Mouse (Mus musculus): ENCODE data around the gene Rnft1. TPM values are rescaled to one million over a fixed set of nuclear protein-coding genes. Genes with fewer than 3 reads are reported as not detected.
A peak's percentile ranks its signal among the peaks of the same experiment; 100 is the strongest.
"Not testable (repeated sequence)": the region's sequence is repeated elsewhere in the genome, so short reads cannot be mapped to it uniquely, and the experiment has no call there.

Rnft1 gene
- 22.4 and 24.6 TPM in 2 replicates for polyA plus RNA-seq (2016; fragmentation: Nextera tagmentation; extraction: Ambion mirVana)

GRCm38 (mm10) chr11:86484101-86484868 is at the start of gene Rnft1:
TSS of gene Rnft1 (plus strand) at chr11:86484657.
- Histone ChIP-seq H3K9me3 (replicated peaks) (no peaks in the 10 kb centered on the region), H3K4me3 (peak within 1 kb of the TSS; percentile 58), H3K4me1 (peaks cover 8% of the 10 kb centered on the region), H3K36me3 (no peaks in the 10 kb centered on the region), H3K4me2 (replicated peaks) (peak within 1 kb of the TSS; percentile 67), H3K9ac (peak within 1 kb of the TSS; percentile 66), H3K27ac (peak within 1 kb of the TSS; percentile 73), H3K27me3 (no peaks in the 10 kb centered on the region)
- peak; percentile 97 for ATAC-seq (ENCODE audit: low FRiP score)
- WGBS = under 1% methylated on average over 61 of the region's 68 CpGs

- H3K4me1 ChIP-seq = no peaks in the 10 kb centered on the region
- H3K9me3 ChIP-seq (replicated peaks) = no peaks in the 10 kb centered on the region
- no peaks in the 10 kb centered on the region for H3K27me3 ChIP-seq
- no peaks in the 10 kb centered on the region for H3K36me3 ChIP-seq
- 28% methylated on average over 5 of the region's 5 CpGs for WGBS
- no peak overlapping the region for H3K9ac ChIP-seq
- ATAC-seq (ENCODE audit: low FRiP score) = no peak
- no peak overlapping the region for H3K4me2 ChIP-seq (replicated peaks)
- no peak overlapping the region for H3K4me3 ChIP-seq
- no peak overlapping the region for H3K27ac ChIP-seq
Measured at GRCm38 (mm10) chr11:86436843-86437242, 47.6 kb upstream of the Rnft1 start.

DNA sequence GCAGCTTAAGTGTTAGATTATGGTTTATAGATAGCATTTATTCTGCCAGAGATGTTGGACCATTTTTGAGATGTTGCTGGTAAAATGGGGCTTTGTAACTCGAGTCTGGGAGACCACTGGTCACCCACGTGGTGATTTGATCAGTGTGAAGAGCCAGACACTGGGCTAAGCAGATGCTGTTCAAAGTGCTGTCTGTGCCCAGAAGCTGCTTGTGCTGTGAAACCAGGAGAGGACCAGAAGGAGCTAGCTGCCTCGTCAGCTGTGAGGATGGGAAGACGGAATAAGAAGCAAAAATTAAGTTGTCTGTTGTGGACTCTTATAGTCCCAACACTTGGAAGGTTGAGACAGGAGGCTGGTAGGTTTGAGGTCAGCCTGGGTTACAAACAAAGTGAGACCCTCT is 46.2 kb upstream of the Rnft1 start:
- H3K4me3 ChIP-seq = no peak overlapping the region
- H3K4me2 ChIP-seq (replicated peaks) = no peak overlapping the region
- no peaks in the 10 kb centered on the region for H3K36me3 ChIP-seq
- H3K4me1 ChIP-seq = no peaks in the 10 kb centered on the region
- H3K9me3 ChIP-seq (replicated peaks) = no peaks in the 10 kb centered on the region
- no peaks in the 10 kb centered on the region for H3K27me3 ChIP-seq
- 58% methylated on average over 4 of the region's 4 CpGs for WGBS
- ATAC-seq (ENCODE audit: low FRiP score) = no peak
- no peak overlapping the region for H3K27ac ChIP-seq
- no peak overlapping the region for H3K9ac ChIP-seq

- Histone ChIP-seq H3K9me3 (replicated peaks) (no peaks in the 10 kb centered on the region), H3K4me2 (replicated peaks) (no peak overlapping the region), H3K27me3 (no peaks in the 10 kb centered on the region), H3K4me1 (no peaks in the 10 kb centered on the region), H3K27ac (no peak overlapping the region), H3K36me3 (no peaks in the 10 kb centered on the region), H3K4me3 (no peak overlapping the region), H3K9ac (no peak overlapping the region)
- WGBS = 79% methylated on average over 5 of the region's 5 CpGs
- ATAC-seq (ENCODE audit: low FRiP score) = no peak
Measured at GRCm38 (mm10) chr11:86440791-86441190, 43.7 kb upstream of the Rnft1 start.

GRCm38 (mm10) chr11:86453991-86454390 is 30.5 kb upstream of the Rnft1 start:
- Histone ChIP-seq H3K27me3 (no peaks in the 10 kb centered on the region), H3K4me2 (replicated peaks) (no peak overlapping the region), H3K4me3 (no peak overlapping the region), H3K9ac (no peak overlapping the region), H3K36me3 (no peaks in the 10 kb centered on the region), H3K4me1 (no peaks in the 10 kb centered on the region), H3K9me3 (replicated peaks) (no peaks in the 10 kb centered on the region), H3K27ac (no peak overlapping the region)
- 88% methylated on average over 5 of the region's 5 CpGs for WGBS
- ATAC-seq (ENCODE audit: low FRiP score) = no peak

GRCm38 (mm10) chr11:86457545-86457944 is 26.9 kb upstream of the Rnft1 start:
- 84% methylated on average over 6 of the region's 6 CpGs for WGBS
- Histone ChIP-seq H3K36me3 (no peaks in the 10 kb centered on the region), H3K27me3 (no peaks in the 10 kb centered on the region), H3K9ac (no peak overlapping the region), H3K9me3 (replicated peaks) (no peaks in the 10 kb centered on the region), H3K4me3 (no peak overlapping the region), H3K4me2 (replicated peaks) (no peak overlapping the region), H3K4me1 (no peaks in the 10 kb centered on the region), H3K27ac (no peak overlapping the region)
- no peak for ATAC-seq (ENCODE audit: low FRiP score)

- Histone ChIP-seq H3K36me3 (no peaks in the 10 kb centered on the region), H3K4me2 (replicated peaks) (no peak overlapping the region), H3K4me1 (no peaks in the 10 kb centered on the region), H3K27ac (no peak overlapping the region), H3K27me3 (no peaks in the 10 kb centered on the region), H3K9ac (no peak overlapping the region), H3K4me3 (no peak overlapping the region), H3K9me3 (replicated peaks) (no peaks in the 10 kb centered on the region)
- ATAC-seq (ENCODE audit: low FRiP score) = no peak
- WGBS = 90% methylated on average over 6 of the region's 6 CpGs
Measured at GRCm38 (mm10) chr11:86458866-86459265, 25.6 kb upstream of the Rnft1 start.

- ATAC-seq (ENCODE audit: low FRiP score) = no peak
- H3K9ac ChIP-seq = no peak overlapping the region
- H3K4me3 ChIP-seq = no peak overlapping the region
- no peak overlapping the region for H3K27ac ChIP-seq
- H3K9me3 ChIP-seq (replicated peaks) = no peaks in the 10 kb centered on the region
- no peaks in the 10 kb centered on the region for H3K36me3 ChIP-seq
- H3K27me3 ChIP-seq = no peaks in the 10 kb centered on the region
- no peak overlapping the region for H3K4me2 ChIP-seq (replicated peaks)
- no peaks in the 10 kb centered on the region for H3K4me1 ChIP-seq
Measured at GRCm38 (mm10) chr11:86462579-86462978, 21.9 kb upstream of the Rnft1 start.

GRCm38 (mm10) chr11:86464275-86464674 is 20.2 kb upstream of the Rnft1 start:
- 20% methylated on average over 8 of the region's 8 CpGs for WGBS
- ATAC-seq (ENCODE audit: low FRiP score); H3K4me1 ChIP-seq: not testable (repeated sequence)

DNA sequence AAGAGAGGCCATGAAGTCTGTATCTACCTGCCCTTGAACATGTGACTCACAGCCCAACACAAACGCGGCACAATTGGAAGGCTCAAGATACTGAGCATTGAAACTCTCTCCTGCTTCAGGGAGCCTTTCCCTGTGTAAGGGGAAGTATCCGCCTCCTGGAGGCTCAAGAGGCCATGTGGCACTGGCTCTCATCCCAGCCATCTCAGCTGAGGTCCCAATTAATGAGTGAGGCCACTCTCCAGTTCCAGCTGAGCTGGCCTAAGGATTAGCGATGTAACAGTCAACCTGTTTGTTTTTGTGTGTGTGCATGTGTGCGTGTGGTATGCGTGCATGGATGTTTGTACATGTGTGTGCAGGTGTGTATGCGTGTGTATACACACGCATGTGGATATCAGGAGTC is 16.1 kb upstream of the Rnft1 start:
- H3K27ac ChIP-seq = no peak overlapping the region
- H3K4me2 ChIP-seq (replicated peaks) = no peak overlapping the region
- no peak overlapping the region for H3K4me3 ChIP-seq
- no peak for ATAC-seq (ENCODE audit: low FRiP score)
- H3K27me3 ChIP-seq = no peaks in the 10 kb centered on the region
- 84% methylated on average over 8 of the region's 8 CpGs for WGBS
- H3K9ac ChIP-seq = no peak overlapping the region
- 0 out of 2 replicates have a peak, but pooled peaks cover 4% of the 10 kb centered on the region for H3K4me1 ChIP-seq
- no peaks in the 10 kb centered on the region for H3K9me3 ChIP-seq (replicated peaks)
- no peaks in the 10 kb centered on the region for H3K36me3 ChIP-seq

More at GRCm38 (mm10) chr11:86464275-86464674, 20.2 kb upstream of the Rnft1 start:
- not testable (repeated sequence) for H3K36me3 ChIP-seq; H3K27me3 ChIP-seq; H3K27ac ChIP-seq; H3K4me3 ChIP-seq; H3K4me2 ChIP-seq (replicated peaks); H3K9ac ChIP-seq; H3K9me3 ChIP-seq (replicated peaks)

- ATAC-seq (ENCODE audit: low FRiP score) = no peak
- 0 out of 2 replicates have a peak, but pooled peaks cover 4% of the 10 kb centered on the region for H3K4me1 ChIP-seq
- H3K4me2 ChIP-seq (replicated peaks) = no peak overlapping the region
- H3K9me3 ChIP-seq (replicated peaks) = no peaks in the 10 kb centered on the region
- no peak overlapping the region for H3K9ac ChIP-seq
- no peak overlapping the region for H3K27ac ChIP-seq
- no peaks in the 10 kb centered on the region for H3K36me3 ChIP-seq
- H3K4me3 ChIP-seq = no peak overlapping the region
- H3K27me3 ChIP-seq = no peaks in the 10 kb centered on the region
- WGBS = 69% methylated on average over 4 of the region's 4 CpGs
Measured at GRCm38 (mm10) chr11:86468971-86469370, 15.5 kb upstream of the Rnft1 start.

GRCm38 (mm10) chr11:86471785-86472184 is 12.7 kb upstream of the Rnft1 start:
- no peak for ATAC-seq (ENCODE audit: low FRiP score)
- 69% methylated on average over 6 of the region's 6 CpGs for WGBS
- Histone ChIP-seq H3K9me3 (replicated peaks) (no peaks in the 10 kb centered on the region), H3K9ac (no peak overlapping the region), H3K4me3 (no peak overlapping the region), H3K4me1 (0 out of 2 replicates have a peak, but pooled peaks cover 4% of the 10 kb centered on the region), H3K36me3 (no peaks in the 10 kb centered on the region), H3K4me2 (replicated peaks) (no peak overlapping the region), H3K27ac (no peak overlapping the region), H3K27me3 (no peaks in the 10 kb centered on the region)

DNA sequence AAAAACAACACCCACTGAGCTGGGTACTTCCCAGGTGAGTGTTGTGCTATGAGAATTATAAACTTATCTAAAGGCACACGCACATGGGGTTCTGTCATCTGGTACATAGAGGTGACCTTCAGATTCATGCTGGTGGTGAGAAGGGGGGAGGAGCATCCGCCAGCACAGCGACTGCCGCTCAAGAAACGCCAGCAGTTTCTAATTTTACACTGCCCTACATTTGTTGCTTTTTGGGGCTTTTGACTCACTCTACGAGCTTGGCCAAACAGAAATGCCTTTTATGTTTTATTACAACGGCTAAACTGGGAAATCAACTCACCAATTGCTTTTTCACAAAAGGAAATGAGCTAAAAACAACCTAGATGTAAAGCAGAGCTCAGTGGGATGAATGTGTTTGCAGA is 11.7 kb upstream of the Rnft1 start:
- H3K36me3 ChIP-seq = no peaks in the 10 kb centered on the region
- H3K4me2 ChIP-seq (replicated peaks) = peak overlapping the region; percentile 17; the same call in 1 of the 2 replicates
- H3K9me3 ChIP-seq (replicated peaks) = no peaks in the 10 kb centered on the region
- H3K9ac ChIP-seq = no peak overlapping the region
- peak overlapping the region; percentile 52; the same call in 1 of the 2 replicates for H3K27ac ChIP-seq
- 40% methylated on average over 7 of the region's 7 CpGs for WGBS
- 0 out of 2 replicates have a peak, but pooled peaks cover 4% of the 10 kb centered on the region for H3K4me1 ChIP-seq
- no peak for ATAC-seq (ENCODE audit: low FRiP score)
- no peaks in the 10 kb centered on the region for H3K27me3 ChIP-seq
- H3K4me3 ChIP-seq = no peak overlapping the region
